Mouse (Mus musculus): ENCODE data around the gene Esp36. TPM values are rescaled to one million over a fixed set of nuclear protein-coding genes. Genes with fewer than 3 reads are reported as not detected.

Gene Esp36
- not detected for polyA plus RNA-seq (2014; fragmentation: Illumina TruSeq; extraction: RNeasy Lipid Tissue Mini Kit (QIAGEN cat#74804); ENCODE audit: insufficient read depth, low read depth, low replicate concordance)

GRCm38 (mm10) chr17:38420085-38420484, at the start of gene Esp36:
Gene Esp36 (minus strand): TSS chr17:38420185.

Other genes with a start within 250 kb of the Esp36 start
- gene Olfr134, start 248.8 kb downstream of the Esp36 start, polyA plus RNA-seq (2014; fragmentation: Illumina TruSeq; extraction: RNeasy Lipid Tissue Mini Kit (QIAGEN cat#74804); ENCODE audit: insufficient read depth, low read depth, low replicate concordance) = not detected
- not detected for gene Olfr135, start 215.8 kb downstream of the Esp36 start, polyA plus RNA-seq (2014; fragmentation: Illumina TruSeq; extraction: RNeasy Lipid Tissue Mini Kit (QIAGEN cat#74804); ENCODE audit: insufficient read depth, low read depth, low replicate concordance)
- gene Olfr138, start 159.2 kb downstream of the Esp36 start, polyA plus RNA-seq (2014; fragmentation: Illumina TruSeq; extraction: RNeasy Lipid Tissue Mini Kit (QIAGEN cat#74804); ENCODE audit: insufficient read depth, low read depth, low replicate concordance) = not detected
- gene Olfr137, start 112.6 kb downstream of the Esp36 start, polyA plus RNA-seq (2014; fragmentation: Illumina TruSeq; extraction: RNeasy Lipid Tissue Mini Kit (QIAGEN cat#74804); ENCODE audit: insufficient read depth, low read depth, low replicate concordance) = not detected
- gene Olfr136, start 90.4 kb downstream of the Esp36 start, polyA plus RNA-seq (2014; fragmentation: Illumina TruSeq; extraction: RNeasy Lipid Tissue Mini Kit (QIAGEN cat#74804); ENCODE audit: insufficient read depth, low read depth, low replicate concordance) = not detected
- gene Esp34, start 134.0 kb upstream of the Esp36 start, polyA plus RNA-seq (2014; fragmentation: Illumina TruSeq; extraction: RNeasy Lipid Tissue Mini Kit (QIAGEN cat#74804); ENCODE audit: insufficient read depth, low read depth, low replicate concordance) = not detected
- gene Esp31, start 219.3 kb upstream of the Esp36 start, polyA plus RNA-seq (2014; fragmentation: Illumina TruSeq; extraction: RNeasy Lipid Tissue Mini Kit (QIAGEN cat#74804); ENCODE audit: insufficient read depth, low read depth, low replicate concordance) = not detected